Mouse (Mus musculus): ENCODE measurements around the gene Kmt5b. TPM values are rescaled to one million over a fixed set of nuclear protein-coding genes. Genes with fewer than 3 reads are reported as not detected.

The Kmt5b gene
- 83.5 and 94.8 TPM in 2 replicates for total RNA-seq (2023)

GRCm38 (mm10) chr19:3767276-3767780 lies at the start of gene Kmt5b:
Kmt5b (plus strand) TSS chr19:3767421.

GRCm38 (mm10) chr19:3851502-3851962 lies 84.3 kb downstream of the Kmt5b start, which contains the start of gene Chka:
Chka (plus strand) TSS chr19:3851773.

Other genes starting within 250 kb of the Kmt5b start
- 97.6 and 126 TPM in 2 replicates for gene Ppp6r3, start 191.7 kb upstream of the Kmt5b start, total RNA-seq (2023)
- 15.7 and 19.8 TPM in 2 replicates for gene Lrp5, start 80.9 kb upstream of the Kmt5b start, total RNA-seq (2023)
- 23.7 and 30.0 TPM in 2 replicates for gene 1810055G02Rik, start 59.1 kb upstream of the Kmt5b start, total RNA-seq (2023)
- gene Chka, start 84.4 kb downstream of the Kmt5b start, total RNA-seq (2023), result 104 and 157 TPM in 2 replicates
- 235 and 315 TPM in 2 replicates for gene Tcirg1, start 139.7 kb downstream of the Kmt5b start, total RNA-seq (2023)
- gene Ndufs8, start 145.4 kb downstream of the Kmt5b start, total RNA-seq (2023), result 44.6 and 47.3 TPM in 2 replicates
- 138 and 146 TPM in 2 replicates for gene Aldh3b1, start 162.4 kb downstream of the Kmt5b start, total RNA-seq (2023)
- gene Unc93b1, start 167.8 kb downstream of the Kmt5b start, total RNA-seq (2023), result 222 and 238 TPM in 2 replicates
- 12.3 and 13.0 TPM in 2 replicates for gene Aldh3b3, start 191.2 kb downstream of the Kmt5b start, total RNA-seq (2023)
- 14.1 and 14.2 TPM in 2 replicates for gene Aldh3b2, start 204.9 kb downstream of the Kmt5b start, total RNA-seq (2023)
- gene Acy3, start 219.1 kb downstream of the Kmt5b start, total RNA-seq (2023), result 0.41 and 0.82 TPM in 2 replicates
- not detected in 2 replicates for gene Tbx10, start 225.3 kb downstream of the Kmt5b start, total RNA-seq (2023)
- gene Nudt8, start 233.2 kb downstream of the Kmt5b start, total RNA-seq (2023), result 4.5 and 5.4 TPM in 2 replicates
- gene Gm49405, start 233.2 kb downstream of the Kmt5b start, total RNA-seq (2023), result 0.59 and 0.79 TPM in 2 replicates
- gene Doc2g, start 235.9 kb downstream of the Kmt5b start, total RNA-seq (2023), result 0.88 and 1.4 TPM in 2 replicates
- 40.2 and 72.5 TPM in 2 replicates for gene Ndufv1, start 245.4 kb downstream of the Kmt5b start, total RNA-seq (2023)